Mouse (Mus musculus) brain, embryonic 14.5 days (tissue): ENCODE data around the gene Rad51b.

Experiments used
- CTCF ChIP-seq: fragments of 200-500 bp; IDR thresholded peaks from 2 replicates; pipeline ENCODE4 v1.5.1; 2012; ENCODE audit warnings: inconsistent platforms, mild to moderate bottlenecking, moderate library complexity, borderline replicate concordance; ENCODE audit not compliant: insufficient read depth, insufficient read length; ENCODE audit errors: extremely low read depth
- POLR2A ChIP-seq: fragments of 200-500 bp; IDR thresholded peaks from 2 replicates; pipeline ENCODE4 v1.6.1; 2012; ENCODE audit warnings: mild to moderate bottlenecking, inconsistent platforms, borderline replicate concordance; ENCODE audit not compliant: poor library complexity, insufficient read depth, insufficient read length, severe bottlenecking; ENCODE audit errors: extremely low read depth

GRCm38 (mm10) chr12:79530275-79530902 lies 233.3 kb downstream of the Rad51b start:
- TF ChIP-seq POLR2A (no peak), CTCF (no peak)
